Comparison of ENCODE assay signal across 15 mouse cellular contexts in the genomic region with DNA sequence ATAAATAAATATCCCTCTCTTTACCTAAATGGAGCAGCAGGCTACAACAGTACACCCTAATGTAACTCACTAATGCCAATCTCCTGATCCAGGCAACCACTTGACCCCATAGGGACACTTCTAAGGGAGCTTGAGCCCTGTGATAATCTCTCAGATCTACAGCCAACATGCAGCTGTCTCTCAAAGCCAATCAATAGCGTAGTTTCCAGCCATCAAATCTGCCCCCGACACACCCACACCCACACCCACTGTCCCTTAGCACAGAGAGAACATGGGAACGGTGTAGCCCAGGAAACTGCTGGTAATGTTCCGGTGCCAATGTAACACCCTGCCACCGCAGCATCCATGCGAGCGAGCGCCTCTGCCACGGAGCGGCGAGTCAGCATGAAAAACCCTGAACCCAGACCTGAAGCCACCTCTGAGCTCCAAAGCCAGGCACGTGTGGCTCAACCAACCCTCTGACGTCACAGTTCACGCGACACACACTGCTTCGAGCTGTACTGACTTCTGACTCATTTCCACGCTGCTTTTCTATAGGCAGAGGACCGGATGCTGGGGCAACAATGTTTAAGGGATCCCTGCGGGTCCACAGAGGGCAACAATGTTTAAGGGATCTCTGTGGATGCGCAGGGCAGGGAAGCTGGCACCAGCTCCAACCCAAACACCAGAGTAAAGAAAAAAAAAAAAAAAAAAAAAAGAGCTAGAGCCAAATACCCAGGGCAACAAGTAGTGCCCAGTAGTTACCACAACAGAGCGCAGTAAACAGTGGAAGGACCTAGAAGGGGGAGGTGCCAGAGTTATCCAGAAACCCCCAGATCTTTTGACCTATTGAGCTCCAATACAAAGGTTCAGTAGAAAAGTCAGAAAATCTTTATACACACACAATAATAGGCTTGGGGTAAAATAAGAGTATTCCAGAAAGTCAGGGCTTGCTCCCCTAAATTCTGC. TPM values are rescaled to one million over a fixed set of nuclear protein-coding genes. Genes with fewer than 3 reads are reported as not detected.
DNase-seq lines count a peak whose midpoint lies in the region; ATAC-seq and TF ChIP-seq lines count a peak whose summit lies in the region.
"Had no signal": no experiment of that assay in that cellular context is flagged by ENCODE, and none has a peak within 500 bp of the region (broad histone marks: within the 10 kb centered on the region; RNA-seq: fewer than 3 reads in every experiment).

No protein-coding gene starts in this region.

- intact Hi-C loops in heart, postnatal 10 days (cut with DNase I) = no loop called here

- H3K27me3 ChIP-seq in heart, postnatal 0 days (ENCODE audit: control insufficient read depth, insufficient read depth, low read length) = no peaks in the 10 kb centered on the region
- H3K27me3 ChIP-seq in lung, embryonic 16.5 days (ENCODE audit: control insufficient read depth, insufficient read depth, low read depth, low read length) = no peaks in the 10 kb centered on the region
- H3K27me3 ChIP-seq in G1E (ENCODE audit: insufficient read depth, low read length) = no peaks in the 10 kb centered on the region
- H3K27me3 ChIP-seq in stomach, postnatal 0 days (ENCODE audit: control insufficient read depth, insufficient read depth, low read length) = no peaks in the 10 kb centered on the region
- H3K27me3 ChIP-seq: liver, embryonic 15.5 days; neural tube, embryonic 13.5 days; Patski had no signal

- TF ChIP-seq CTCF in heart, postnatal 0 days (IDR thresholded peaks at IDR 0.05; ENCODE audit: low read depth) = no peak
- TF ChIP-seq CTCF in G1E (IDR thresholded peaks at IDR 0.05; ENCODE audit: low read depth, low read length) = no peak
- no peak for TF ChIP-seq CTCF in stomach, postnatal 0 days (IDR thresholded peaks at IDR 0.05; ENCODE audit: low read depth)

- H3K4me2 ChIP-seq in heart, postnatal 0 days (ENCODE audit: low read depth, low read length) = peak overlapping the region; percentile 12; the same call in 1 of the 2 replicates
- peak overlapping the region; percentile 3 for H3K4me2 ChIP-seq in lung, embryonic 16.5 days (ENCODE audit: low read depth, low read length)
- H3K4me2 ChIP-seq in stomach, postnatal 0 days (replicated peaks; ENCODE audit: low read depth) = no peak overlapping the region
- H3K4me2 ChIP-seq: liver, embryonic 15.5 days; neural tube, embryonic 13.5 days had no signal

- H3K9me3 ChIP-seq in heart, postnatal 0 days (replicated peaks; ENCODE audit: control insufficient read depth, low read length) = no peaks in the 10 kb centered on the region
- H3K9me3 ChIP-seq in lung, embryonic 16.5 days (ENCODE audit: control insufficient read depth, low read length) = no peaks in the 10 kb centered on the region
- no peaks in the 10 kb centered on the region for H3K9me3 ChIP-seq in G1E (replicated peaks)
- no peaks in the 10 kb centered on the region for H3K9me3 ChIP-seq in stomach, postnatal 0 days (ENCODE audit: control insufficient read depth, low read length)
- H3K9me3 ChIP-seq: liver, embryonic 15.5 days; neural tube, embryonic 13.5 days had no signal

- no peaks in the 10 kb centered on the region for H3K36me3 ChIP-seq in heart, postnatal 0 days (replicated peaks; ENCODE audit: control insufficient read depth, insufficient read depth, low read length)
- H3K36me3 ChIP-seq in lung, embryonic 16.5 days (ENCODE audit: control insufficient read depth, insufficient read depth, low read length) = no peaks in the 10 kb centered on the region
- H3K36me3 ChIP-seq in G1E (replicated peaks) = peaks cover 56% of the 10 kb centered on the region
- no peaks in the 10 kb centered on the region for H3K36me3 ChIP-seq in stomach, postnatal 0 days (ENCODE audit: control insufficient read depth, insufficient read depth, low read length)
- H3K36me3 ChIP-seq: liver, embryonic 15.5 days; neural tube, embryonic 13.5 days had no signal

- H3K4me1 ChIP-seq in heart, postnatal 0 days (ENCODE audit: control insufficient read depth, insufficient read depth) = 0 out of 2 replicates have a peak, but pooled peaks cover 4% of the 10 kb centered on the region
- peaks cover 8% of the 10 kb centered on the region; the same call in 1 of the 2 replicates for H3K4me1 ChIP-seq in lung, embryonic 16.5 days (replicated peaks; ENCODE audit: control insufficient read depth, insufficient read depth, low read length)
- peaks cover 48% of the 10 kb centered on the region for H3K4me1 ChIP-seq in G1E (ENCODE audit: insufficient read depth, low read depth, low read length)
- peaks cover 3% of the 10 kb centered on the region; the same call in 1 of the 2 replicates for H3K4me1 ChIP-seq in stomach, postnatal 0 days (replicated peaks; ENCODE audit: control insufficient read depth, insufficient read depth)

- TF ChIP-seq EP300 in heart, postnatal 0 days (IDR thresholded peaks at IDR 0.05; ENCODE audit: low read depth) = no peak
- TF ChIP-seq EP300 in stomach, postnatal 0 days (optimal IDR thresholded peaks at IDR 0.05) = no peak

- DNase-seq in heart, postnatal 0 days (ENCODE audit: low spot score) = no peak
- DNase-seq in heart, postnatal 10 days = no peak
- DNase-seq in lung, postnatal 14 days = no peak
- no peak for DNase-seq in G1E (ENCODE audit: low spot score)
- DNase-seq in stomach, postnatal 0 days (ENCODE audit: low spot score) = no peak
- no peak for DNase-seq in urinary bladder, postnatal 10 days (ENCODE audit: low spot score)
- DNase-seq: adrenal gland, adult 8-10 months; cerebellum, adult 9-11 months; heart, postnatal 36 days; retina, postnatal 1 day had no signal

- no peak overlapping the region for H3K9ac ChIP-seq in heart, postnatal 0 days (replicated peaks; ENCODE audit: low read depth, low read length)
- no peak overlapping the region for H3K9ac ChIP-seq in lung, embryonic 16.5 days (ENCODE audit: low read length)
- H3K9ac ChIP-seq in stomach, postnatal 0 days (ENCODE audit: low read length) = no peak overlapping the region
- H3K9ac ChIP-seq: liver, embryonic 15.5 days; neural tube, embryonic 13.5 days had no signal

- H3K27ac ChIP-seq in heart, postnatal 0 days (ENCODE audit: low read depth) = no peak overlapping the region
- H3K27ac ChIP-seq in lung, embryonic 16.5 days (ENCODE audit: low read length) = no peak overlapping the region
- no peak overlapping the region for H3K27ac ChIP-seq in stomach, postnatal 0 days (replicated peaks)
- H3K27ac ChIP-seq: liver, embryonic 15.5 days; neural tube, embryonic 13.5 days had no signal

- H3K4me3 ChIP-seq in heart, postnatal 0 days (ENCODE audit: low read depth, low read length) = no peak overlapping the region
- H3K4me3 ChIP-seq in lung, embryonic 16.5 days (ENCODE audit: low read length) = no peak overlapping the region
- peak overlapping the region; percentile 33; the same call in 1 of the 2 replicates for H3K4me3 ChIP-seq in G1E (ENCODE audit: low read depth, low read length)
- H3K4me3 ChIP-seq in stomach, postnatal 0 days (ENCODE audit: low read depth, low read length) = no peak overlapping the region
- H3K4me3 ChIP-seq: erythroblast, embryonic 14.5 days; liver, embryonic 15.5 days; neural tube, embryonic 13.5 days had no signal

- WGBS in heart, postnatal 0 days = 86% methylated on average over 21 of the region's 21 CpGs
- 86% methylated on average over 21 of the region's 21 CpGs for WGBS in lung, embryonic 16.5 days
- WGBS in stomach, postnatal 0 days = 90% methylated on average over 21 of the region's 21 CpGs

- no peak for ATAC-seq in heart, postnatal 0 days (ENCODE audit: insufficient read depth, low read depth)
- ATAC-seq in lung, embryonic 16.5 days (ENCODE audit: low read depth) = no peak
- no peak for ATAC-seq in G1E (ENCODE audit: extremely low read depth, insufficient number of reproducible peaks, low FRiP score, poor library complexity, severe bottlenecking)
- ATAC-seq in stomach, postnatal 0 days (ENCODE audit: low FRiP score, low TSS enrichment) = 0 out of 2 replicates have a peak, but pooled peaks have one; percentile 60
- ATAC-seq: Patski had no signal

RNA-seq across cellular contexts. Expression of gene Atxn1, which starts 47.5 kb away (rescaled TPM):
- total RNA-seq in heart, postnatal 0 days (2014; rRNA removed; ENCODE audit: low replicate concordance) = 15.0 and 19.5 TPM in 2 replicates
- 8.2 and 10.3 TPM in 2 replicates for polyA plus RNA-seq in heart, postnatal 0 days (2015; fragmentation: Nextera tagmentation; extraction: Ambion mirVana)
- total RNA-seq in heart, postnatal 10 days (2021) = 10 to 100 TPM; 40.6 to 49.1 TPM
- 8.3 and 9.8 TPM in 2 replicates for polyA plus RNA-seq in lung, embryonic 16.5 days (2015; fragmentation: Nextera tagmentation; extraction: Ambion mirVana)
- 45.0 and 61.0 TPM in 2 replicates for total RNA-seq in G1E (2014; fragmentation: Nextera tagmentation)
- total RNA-seq in G1E (2017) = 25.0 and 27.9 TPM in 2 replicates
- polyA plus RNA-seq in G1E (2012) = 7.8 and 9.4 TPM in 2 replicates
- 7.0 TPM in 2 replicates for polyA plus RNA-seq in stomach, postnatal 0 days (2015; fragmentation: Nextera tagmentation; extraction: Ambion mirVana)
